Mouse (Mus musculus) urinary bladder, postnatal 14 days (tissue): ENCODE data around the gene Gm20388.
A peak's percentile ranks its signal among the peaks of the same experiment; 100 is the strongest.
"Not testable (repeated sequence)": the region's sequence is repeated elsewhere in the genome, so short reads cannot be mapped to it uniquely, and the experiment has no call there.

Experiments used
- DNase-seq: peaks from one replicate; pipeline ENCODE4 v3.0.0; 2021; ENCODE audit warnings: low spot score

The Gm20388 gene

GRCm38 (mm10) chr8:121310976-121311819, 1400.6 kb downstream of the Gm20388 start:
- DNase-seq = no peak

- no peak for DNase-seq
Measured at GRCm38 (mm10) chr8:121313458-121313857, 1402.8 kb downstream of the Gm20388 start.

- DNase-seq = no peak
Measured at GRCm38 (mm10) chr8:121314036-121314435, 1403.4 kb downstream of the Gm20388 start.

- DNase-seq = no peak
Measured at GRCm38 (mm10) chr8:121315569-121315968, 1404.9 kb downstream of the Gm20388 start.

GRCm38 (mm10) chr8:121316009-121316408, 1405.4 kb downstream of the Gm20388 start:
- DNase-seq = peak; percentile 26

GRCm38 (mm10) chr8:121318756-121319155, 1408.1 kb downstream of the Gm20388 start:
- not testable (repeated sequence) for DNase-seq

GRCm38 (mm10) chr8:121319491-121319890, 1408.8 kb downstream of the Gm20388 start:
- no peak for DNase-seq

GRCm38 (mm10) chr8:121326164-121326910, 1415.7 kb downstream of the Gm20388 start:
- no peak for DNase-seq

GRCm38 (mm10) chr8:121332436-121332835, 1421.8 kb downstream of the Gm20388 start:
- DNase-seq = no peak

- peak; percentile 14 for DNase-seq
Measured at GRCm38 (mm10) chr8:121334495-121335424, 1424.1 kb downstream of the Gm20388 start.

- no peak for DNase-seq
Measured at GRCm38 (mm10) chr8:121335684-121336083, 1425.0 kb downstream of the Gm20388 start.

GRCm38 (mm10) chr8:121342931-121343330, 1432.3 kb downstream of the Gm20388 start:
- DNase-seq = no peak

GRCm38 (mm10) chr8:121344486-121344885, 1433.8 kb downstream of the Gm20388 start:
- DNase-seq = no peak

- DNase-seq = no peak
Measured at GRCm38 (mm10) chr8:121346175-121346574, 1435.5 kb downstream of the Gm20388 start.

- peak; percentile 26 for DNase-seq
Measured at GRCm38 (mm10) chr8:121346862-121347261, 1436.2 kb downstream of the Gm20388 start.

- DNase-seq = no peak
Measured at GRCm38 (mm10) chr8:121348998-121349397, 1438.4 kb downstream of the Gm20388 start.

GRCm38 (mm10) chr8:121350803-121351202, 1440.2 kb downstream of the Gm20388 start:
- no peak for DNase-seq

GRCm38 (mm10) chr8:121354844-121355243, 1444.2 kb downstream of the Gm20388 start:
- DNase-seq = no peak

- DNase-seq = no peak
Measured at GRCm38 (mm10) chr8:121357451-121357850, 1446.8 kb downstream of the Gm20388 start.

GRCm38 (mm10) chr8:121358609-121359008, 1448.0 kb downstream of the Gm20388 start:
- no peak for DNase-seq

- DNase-seq = no peak
Measured at GRCm38 (mm10) chr8:121359131-121359981, 1448.7 kb downstream of the Gm20388 start.
